Mouse (Mus musculus): ENCODE results near the gene Tnfsf9. TPM values are rescaled to one million over a fixed set of nuclear protein-coding genes. Genes with fewer than 3 reads are reported as not detected.

Gene Tnfsf9
- polyA plus RNA-seq, 1 experiment from 2014 or later = 3.5 TPM

- Histone ChIP-seq H3K9me3 (ENCODE audit: control insufficient read depth, low read length) (no peaks in the 10 kb centered on the region), H3K4me1 (replicated peaks; ENCODE audit: control insufficient read depth, insufficient read depth) (no peaks in the 10 kb centered on the region), H3K27me3 (ENCODE audit: control insufficient read depth, insufficient read depth, low read length) (no peaks in the 10 kb centered on the region), H3K4me2 (replicated peaks; ENCODE audit: low read depth) (no peak overlapping the region), H3K36me3 (ENCODE audit: control insufficient read depth, insufficient read depth, low read length) (no peaks in the 10 kb centered on the region), H3K27ac (replicated peaks) (no peak overlapping the region), H3K4me3 (ENCODE audit: low read depth, low read length) (no peak overlapping the region), H3K9ac (ENCODE audit: low read length) (no peak overlapping the region)
- no peak for TF ChIP-seq EP300 (optimal IDR thresholded peaks at IDR 0.05)
- no peak for TF ChIP-seq CTCF (IDR thresholded peaks at IDR 0.05; ENCODE audit: low read depth)
- DNase-seq (ENCODE audit: low spot score) (no peak), ATAC-seq (ENCODE audit: low FRiP score, low TSS enrichment) (no peak)
- 57% methylated on average over 3 of the region's 3 CpGs for WGBS
These were observed 38.6 kb downstream of the Tnfsf9 start for GRCm38 (mm10) chr17:57143704-57144103.

GRCm38 (mm10) chr17:57145115-57145514 is 40.0 kb downstream of the Tnfsf9 start:
- ATAC-seq (ENCODE audit: low FRiP score, low TSS enrichment) = no peak
- Histone ChIP-seq H3K27me3 (ENCODE audit: control insufficient read depth, insufficient read depth, low read length) (no peaks in the 10 kb centered on the region; the same call in 1 of the 2 replicates), H3K36me3 (ENCODE audit: control insufficient read depth, insufficient read depth, low read length) (no peaks in the 10 kb centered on the region), H3K27ac (replicated peaks) (no peak overlapping the region), H3K4me3 (ENCODE audit: low read depth, low read length) (no peak overlapping the region), H3K9ac (ENCODE audit: low read length) (no peak overlapping the region), H3K4me2 (replicated peaks; ENCODE audit: low read depth) (no peak overlapping the region), H3K9me3 (ENCODE audit: control insufficient read depth, low read length) (no peaks in the 10 kb centered on the region), H3K4me1 (replicated peaks; ENCODE audit: control insufficient read depth, insufficient read depth) (no peaks in the 10 kb centered on the region)
- WGBS = 65% methylated on average over 1 of the region's 1 CpGs
- TF ChIP-seq CTCF (IDR thresholded peaks at IDR 0.05; ENCODE audit: low read depth) (no peak), EP300 (optimal IDR thresholded peaks at IDR 0.05) (no peak)
- no peak for DNase-seq (ENCODE audit: low spot score)

GRCm38 (mm10) chr17:57148343-57148742 is 43.2 kb downstream of the Tnfsf9 start:
- Histone ChIP-seq H3K27me3 (ENCODE audit: control insufficient read depth, insufficient read depth, low read length) (no peaks in the 10 kb centered on the region; the same call in 1 of the 2 replicates), H3K9ac (ENCODE audit: low read length) (no peak overlapping the region), H3K9me3 (ENCODE audit: control insufficient read depth, low read length) (no peaks in the 10 kb centered on the region), H3K36me3 (ENCODE audit: control insufficient read depth, insufficient read depth, low read length) (no peaks in the 10 kb centered on the region), H3K4me1 (replicated peaks; ENCODE audit: control insufficient read depth, insufficient read depth) (no peaks in the 10 kb centered on the region), H3K4me3 (ENCODE audit: low read depth, low read length) (no peak overlapping the region), H3K4me2 (replicated peaks; ENCODE audit: low read depth) (no peak overlapping the region), H3K27ac (replicated peaks) (no peak overlapping the region)
- ATAC-seq (ENCODE audit: low FRiP score, low TSS enrichment) (no peak), DNase-seq (ENCODE audit: low spot score) (no peak)
- TF ChIP-seq EP300 (optimal IDR thresholded peaks at IDR 0.05) (no peak), CTCF (IDR thresholded peaks at IDR 0.05; ENCODE audit: low read depth) (no peak)
- WGBS = 66% methylated on average over 4 of the region's 4 CpGs

- no peak within 1 kb of the TSS for H3K27ac ChIP-seq (replicated peaks)
- H3K36me3 ChIP-seq (ENCODE audit: control insufficient read depth, insufficient read depth, low read length) = no peaks in the 10 kb centered on the region
- no peak for DNase-seq (ENCODE audit: low spot score)
- WGBS = 6% methylated on average over 38 of the region's 39 CpGs
- no peaks in the 10 kb centered on the region for H3K4me1 ChIP-seq (replicated peaks; ENCODE audit: control insufficient read depth, insufficient read depth)
- peak within 1 kb of the TSS; percentile 13; the same call in 1 of the 2 replicates for H3K4me3 ChIP-seq (ENCODE audit: low read depth, low read length)
- peak within 1 kb of the TSS; percentile 34 for H3K4me2 ChIP-seq (replicated peaks; ENCODE audit: low read depth)
- H3K27me3 ChIP-seq (ENCODE audit: control insufficient read depth, insufficient read depth, low read length) = no peaks in the 10 kb centered on the region; the same call in 1 of the 2 replicates
- no peak for ATAC-seq (ENCODE audit: low FRiP score, low TSS enrichment)
- no peak within 1 kb of the TSS for H3K9ac ChIP-seq (ENCODE audit: low read length)
- TF ChIP-seq CTCF (IDR thresholded peaks at IDR 0.05; ENCODE audit: low read depth) (no peak), EP300 (optimal IDR thresholded peaks at IDR 0.05) (no peak)
- H3K9me3 ChIP-seq (ENCODE audit: control insufficient read depth, low read length) = no peaks in the 10 kb centered on the region
These were observed 44.1 kb downstream of the Tnfsf9 start, which contains the start of gene Cd70 for GRCm38 (mm10) chr17:57148994-57149803. TSS of gene Cd70 (minus strand) at chr17:57149777.

- H3K27me3 ChIP-seq (ENCODE audit: control insufficient read depth, insufficient read depth, low read length) = no peaks in the 10 kb centered on the region; the same call in 1 of the 2 replicates
These were observed 47.9 kb downstream of the Tnfsf9 start for GRCm38 (mm10) chr17:57153006-57153405.

GRCm38 (mm10) chr17:57153787-57154186 is 48.7 kb downstream of the Tnfsf9 start:
- ATAC-seq (ENCODE audit: low FRiP score, low TSS enrichment) (no peak), DNase-seq (ENCODE audit: low spot score) (no peak)
- no peaks in the 10 kb centered on the region for H3K4me1 ChIP-seq (replicated peaks; ENCODE audit: control insufficient read depth, insufficient read depth)
- 85% methylated on average over 4 of the region's 4 CpGs for WGBS
- no peaks in the 10 kb centered on the region; the same call in 1 of the 2 replicates for H3K27me3 ChIP-seq (ENCODE audit: control insufficient read depth, insufficient read depth, low read length)
- no peak overlapping the region for H3K4me3 ChIP-seq (ENCODE audit: low read depth, low read length)
- H3K4me2 ChIP-seq (replicated peaks; ENCODE audit: low read depth) = no peak overlapping the region
- no peak for TF ChIP-seq CTCF (IDR thresholded peaks at IDR 0.05; ENCODE audit: low read depth)
- no peaks in the 10 kb centered on the region for H3K9me3 ChIP-seq (ENCODE audit: control insufficient read depth, low read length)
- no peak overlapping the region for H3K9ac ChIP-seq (ENCODE audit: low read length)
- H3K27ac ChIP-seq (replicated peaks) = no peak overlapping the region
- no peaks in the 10 kb centered on the region for H3K36me3 ChIP-seq (ENCODE audit: control insufficient read depth, insufficient read depth, low read length)

More at GRCm38 (mm10) chr17:57153006-57153405, 47.9 kb downstream of the Tnfsf9 start:
- H3K27ac ChIP-seq (replicated peaks) = no peak overlapping the region
- H3K9me3 ChIP-seq (ENCODE audit: control insufficient read depth, low read length) = no peaks in the 10 kb centered on the region
- ATAC-seq (ENCODE audit: low FRiP score, low TSS enrichment) (no peak), DNase-seq (ENCODE audit: low spot score) (no peak)
- H3K36me3 ChIP-seq (ENCODE audit: control insufficient read depth, insufficient read depth, low read length) = no peaks in the 10 kb centered on the region
- no peak overlapping the region for H3K4me3 ChIP-seq (ENCODE audit: low read depth, low read length)
- TF ChIP-seq EP300 (optimal IDR thresholded peaks at IDR 0.05) (no peak), CTCF (IDR thresholded peaks at IDR 0.05; ENCODE audit: low read depth) (no peak)
- no peaks in the 10 kb centered on the region for H3K4me1 ChIP-seq (replicated peaks; ENCODE audit: control insufficient read depth, insufficient read depth)
- H3K9ac ChIP-seq (ENCODE audit: low read length) = no peak overlapping the region
- 91% methylated on average over 6 of the region's 6 CpGs for WGBS
- H3K4me2 ChIP-seq (replicated peaks; ENCODE audit: low read depth) = no peak overlapping the region

Other genes with a start within 250 kb of the Tnfsf9 start
- 0.04 TPM in 1 of 2 replicates, not detected in the other for gene Acsbg2, start 230.9 kb upstream of the Tnfsf9 start, polyA plus RNA-seq (2015; fragmentation: Nextera tagmentation; extraction: Ambion mirVana)
- 1.0 and 1.4 TPM in 2 replicates for gene 1700061G19Rik, start 229.8 kb upstream of the Tnfsf9 start, polyA plus RNA-seq (2015; fragmentation: Nextera tagmentation; extraction: Ambion mirVana)
- gene Mllt1, start 169.9 kb upstream of the Tnfsf9 start, polyA plus RNA-seq (2015; fragmentation: Nextera tagmentation; extraction: Ambion mirVana) = 13.7 and 15.3 TPM in 2 replicates
- 13.5 and 15.8 TPM in 2 replicates for gene Acer1, start 123.2 kb upstream of the Tnfsf9 start, polyA plus RNA-seq (2015; fragmentation: Nextera tagmentation; extraction: Ambion mirVana)
- 87.0 and 88.6 TPM in 2 replicates for gene Clpp, start 115.0 kb upstream of the Tnfsf9 start, polyA plus RNA-seq (2015; fragmentation: Nextera tagmentation; extraction: Ambion mirVana)
- 28.7 and 32.5 TPM in 2 replicates for gene Alkbh7, start 108.0 kb upstream of the Tnfsf9 start, polyA plus RNA-seq (2015; fragmentation: Nextera tagmentation; extraction: Ambion mirVana)
- gene Pspn, start 105.3 kb upstream of the Tnfsf9 start, polyA plus RNA-seq (2015; fragmentation: Nextera tagmentation; extraction: Ambion mirVana) = not detected in 2 replicates
- gene Gtf2f1, start 94.0 kb upstream of the Tnfsf9 start, polyA plus RNA-seq (2015; fragmentation: Nextera tagmentation; extraction: Ambion mirVana) = 36.9 and 37.3 TPM in 2 replicates
- 0.33 and 0.45 TPM in 2 replicates for gene Gm17949, start 93.9 kb upstream of the Tnfsf9 start, polyA plus RNA-seq (2015; fragmentation: Nextera tagmentation; extraction: Ambion mirVana)
- 16.9 and 18.2 TPM in 2 replicates for gene Khsrp, start 73.8 kb upstream of the Tnfsf9 start, polyA plus RNA-seq (2015; fragmentation: Nextera tagmentation; extraction: Ambion mirVana)
- not detected in 2 replicates for gene Slc25a41, start 63.7 kb upstream of the Tnfsf9 start, polyA plus RNA-seq (2015; fragmentation: Nextera tagmentation; extraction: Ambion mirVana)
- 74.9 and 82.7 TPM in 2 replicates for gene Crb3, start 46.2 kb upstream of the Tnfsf9 start, polyA plus RNA-seq (2015; fragmentation: Nextera tagmentation; extraction: Ambion mirVana)
- gene Slc25a23, start 45.5 kb upstream of the Tnfsf9 start, polyA plus RNA-seq (2015; fragmentation: Nextera tagmentation; extraction: Ambion mirVana) = 3.1 and 4.2 TPM in 2 replicates
- 2.4 and 2.8 TPM in 2 replicates for gene Dennd1c, start 26.8 kb upstream of the Tnfsf9 start, polyA plus RNA-seq (2015; fragmentation: Nextera tagmentation; extraction: Ambion mirVana)
- 9.5 and 11.5 TPM in 2 replicates for gene Tubb4a, start 17.5 kb upstream of the Tnfsf9 start, polyA plus RNA-seq (2015; fragmentation: Nextera tagmentation; extraction: Ambion mirVana)
- gene Cd70, start 44.5 kb downstream of the Tnfsf9 start, polyA plus RNA-seq (2015; fragmentation: Nextera tagmentation; extraction: Ambion mirVana) = 0.11 TPM in 1 of 2 replicates, not detected in the other
- gene Tnfsf14, start 88.9 kb downstream of the Tnfsf9 start, polyA plus RNA-seq (2015; fragmentation: Nextera tagmentation; extraction: Ambion mirVana) = 0.05 TPM in 1 of 2 replicates, not detected in the other
- 9.3 and 9.8 TPM in 2 replicates for gene C3, start 122.8 kb downstream of the Tnfsf9 start, polyA plus RNA-seq (2015; fragmentation: Nextera tagmentation; extraction: Ambion mirVana)
- gene Gpr108, start 143.1 kb downstream of the Tnfsf9 start, polyA plus RNA-seq (2015; fragmentation: Nextera tagmentation; extraction: Ambion mirVana) = 48.0 and 52.4 TPM in 2 replicates
- gene Trip10, start 144.1 kb downstream of the Tnfsf9 start, polyA plus RNA-seq (2015; fragmentation: Nextera tagmentation; extraction: Ambion mirVana) = 27.5 and 29.9 TPM in 2 replicates
- 1.4 and 1.6 TPM in 2 replicates for gene Vav1, start 173.8 kb downstream of the Tnfsf9 start, polyA plus RNA-seq (2015; fragmentation: Nextera tagmentation; extraction: Ambion mirVana)